Comparison of ENCODE assay signal across 10 mouse cellular contexts in the genomic region with DNA sequence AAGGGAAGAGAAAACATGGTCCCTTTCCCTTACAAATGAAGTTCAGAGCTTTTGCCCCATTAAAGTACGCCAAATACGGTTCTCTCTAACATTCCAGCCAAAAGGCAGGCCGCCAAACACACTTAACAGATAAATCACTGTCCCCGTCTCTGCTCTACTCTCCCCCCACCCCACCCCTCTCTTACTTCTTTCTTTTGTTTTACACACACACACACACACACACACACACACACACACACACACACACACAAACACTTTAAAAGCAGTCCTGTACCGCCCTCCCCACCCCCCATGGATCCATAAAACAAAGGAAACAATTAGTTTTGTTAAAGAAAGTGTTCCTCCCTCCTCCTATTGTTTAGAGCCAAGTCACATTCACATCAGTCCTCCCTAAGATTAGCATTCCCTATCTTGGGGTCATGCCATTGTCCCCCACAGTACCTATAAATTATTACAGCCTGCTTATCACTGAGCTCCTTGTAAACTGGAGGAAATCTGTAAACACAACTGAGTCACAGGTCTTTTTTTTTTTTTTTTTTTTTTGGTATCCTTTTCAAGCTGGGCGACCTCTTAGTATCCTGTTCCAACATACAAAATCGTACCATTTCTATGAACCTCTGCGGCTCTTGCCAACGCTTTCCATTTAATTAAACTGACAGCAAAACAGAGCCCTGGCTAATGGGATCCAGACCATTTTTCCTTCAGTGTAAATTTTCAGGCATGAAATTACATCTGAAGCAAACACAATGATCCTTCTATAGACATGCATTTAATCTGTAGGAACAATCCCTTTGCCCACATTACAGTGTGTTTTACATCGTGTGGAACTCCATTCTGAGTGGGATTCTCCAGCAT.
A peak's percentile ranks its signal among the peaks of the same experiment; 100 is the strongest.
DNase-seq lines count a peak whose midpoint lies in the region; ATAC-seq lines count a peak whose summit lies in the region.
"Had no signal": no experiment of that assay in that cellular context is flagged by ENCODE, and none has a peak within 500 bp of the region (broad histone marks: within the 10 kb centered on the region; RNA-seq: fewer than 3 reads in every experiment).

No protein-coding gene starts in this region.

- no peak overlapping the region for H3K4me3 ChIP-seq in heart, embryonic 12.5 days
- H3K4me3 ChIP-seq in hindbrain, embryonic 13.5 days = no peak overlapping the region
- no peak overlapping the region for H3K4me3 ChIP-seq in liver, embryonic 15.5 days (replicated peaks)
- H3K4me3 ChIP-seq: hindbrain, embryonic 15.5 days had no signal

- no peak for ATAC-seq in heart, embryonic 12.5 days (ENCODE audit: insufficient number of reproducible peaks, low FRiP score)
- no peak for ATAC-seq in hindbrain, embryonic 13.5 days (ENCODE audit: low FRiP score)
- no peak for ATAC-seq in liver, embryonic 15.5 days (ENCODE audit: insufficient read depth)
- ATAC-seq: Patski had no signal

- H3K9me3 ChIP-seq in heart, embryonic 12.5 days (replicated peaks) = peaks cover 6% of the 10 kb centered on the region
- peaks cover 4% of the 10 kb centered on the region for H3K9me3 ChIP-seq in hindbrain, embryonic 13.5 days
- no peaks in the 10 kb centered on the region for H3K9me3 ChIP-seq in liver, embryonic 15.5 days (replicated peaks)

- H3K27ac ChIP-seq in heart, embryonic 12.5 days (ENCODE audit: poor library complexity, severe bottlenecking) = no peak overlapping the region
- no peak overlapping the region for H3K27ac ChIP-seq in hindbrain, embryonic 13.5 days
- peak overlapping the region; percentile 38 for H3K27ac ChIP-seq in liver, embryonic 15.5 days (replicated peaks)
- H3K27ac ChIP-seq: hindbrain, embryonic 15.5 days had no signal

- DNase-seq in heart, adult 9 months (ENCODE audit: low spot score in 2 of 2) = no peak
- DNase-seq in ZHBTc4 (ENCODE audit: low read depth, low spot score) = peak; percentile 72
- no peak for DNase-seq in thymus, postnatal 36 days
- DNase-seq in right cerebral cortex, postnatal 14 days = no peak
- DNase-seq in cerebellum, adult 11 months = no peak

- no peaks in the 10 kb centered on the region for H3K27me3 ChIP-seq in heart, embryonic 12.5 days (replicated peaks)
- no peaks in the 10 kb centered on the region for H3K27me3 ChIP-seq in hindbrain, embryonic 13.5 days
- H3K27me3 ChIP-seq in liver, embryonic 15.5 days = no peaks in the 10 kb centered on the region
- H3K27me3 ChIP-seq: hindbrain, embryonic 15.5 days; Patski had no signal

- H3K4me2 ChIP-seq in heart, embryonic 12.5 days = 0 out of 2 replicates have a peak overlapping the region, but pooled peaks have one; percentile 7
- H3K4me2 ChIP-seq in hindbrain, embryonic 13.5 days = no peak overlapping the region
- H3K4me2 ChIP-seq in liver, embryonic 15.5 days = no peak overlapping the region
- H3K4me2 ChIP-seq: hindbrain, embryonic 15.5 days had no signal

- no peak overlapping the region for H3K9ac ChIP-seq in heart, embryonic 12.5 days
- H3K9ac ChIP-seq in hindbrain, embryonic 13.5 days = 0 out of 2 replicates have a peak overlapping the region, but pooled peaks have one; percentile 1
- no peak overlapping the region for H3K9ac ChIP-seq in liver, embryonic 15.5 days
- H3K9ac ChIP-seq: hindbrain, embryonic 15.5 days had no signal

- H3K4me1 ChIP-seq in heart, embryonic 12.5 days (replicated peaks) = peaks cover 18% of the 10 kb centered on the region
- H3K4me1 ChIP-seq in hindbrain, embryonic 13.5 days (replicated peaks) = peaks cover 27% of the 10 kb centered on the region
- no peaks in the 10 kb centered on the region; the same call in 1 of the 2 replicates for H3K4me1 ChIP-seq in liver, embryonic 15.5 days (replicated peaks)

- H3K36me3 ChIP-seq in heart, embryonic 12.5 days = peaks cover 18% of the 10 kb centered on the region
- H3K36me3 ChIP-seq in hindbrain, embryonic 13.5 days = peaks cover 17% of the 10 kb centered on the region
- peaks cover 8% of the 10 kb centered on the region; the same call in 1 of the 2 replicates for H3K36me3 ChIP-seq in liver, embryonic 15.5 days (replicated peaks)

- WGBS in heart, embryonic 12.5 days = 47% methylated on average over 10 of the region's 10 CpGs
- WGBS in hindbrain, embryonic 13.5 days = 20% methylated on average over 10 of the region's 10 CpGs
- WGBS in liver, embryonic 15.5 days (ENCODE audit: insufficient replicate concordance) = 52% methylated on average over 10 of the region's 10 CpGs
